Mouse (Mus musculus): ENCODE measurements at regions not wholly inside any gene's neighbourhood (a gene's known extent, or its start where the extent isn't known, plus 50 kb on each side); places are given as distances from the start of the nearest gene placed in this dataset.

DNA sequence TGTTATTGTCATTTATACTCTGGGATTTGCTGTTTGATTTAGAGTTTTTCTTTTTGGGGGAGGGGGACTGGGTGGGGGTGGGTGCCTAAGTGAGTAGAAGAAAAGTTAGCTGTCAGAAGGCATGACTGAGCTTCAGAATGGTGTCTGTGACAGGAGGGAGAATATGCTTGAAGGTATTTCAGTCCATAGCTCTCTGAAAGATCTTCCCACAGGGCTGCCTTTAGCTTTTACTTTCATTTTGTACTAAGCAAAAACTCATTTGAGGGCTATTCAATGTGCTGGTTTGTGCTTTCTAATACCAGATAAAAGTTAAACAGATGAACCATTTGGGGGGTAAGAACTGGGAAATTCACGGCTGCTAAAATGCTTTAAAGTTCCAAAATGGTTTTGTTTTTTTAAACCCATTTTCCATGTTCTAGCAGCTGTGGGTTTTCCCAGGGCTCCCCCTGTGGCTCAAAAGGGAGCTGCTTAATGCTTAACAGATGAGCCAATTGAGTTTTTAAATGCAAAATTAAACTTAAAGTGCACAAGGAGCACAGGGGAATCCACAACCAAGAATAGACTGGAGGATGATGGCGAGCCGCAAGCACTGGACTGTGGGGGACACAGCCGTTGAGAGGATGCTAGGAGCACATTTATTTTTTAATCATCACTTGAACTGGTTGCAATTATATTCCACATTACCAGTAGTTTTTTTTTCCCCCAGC lies 538.5 kb upstream of the Zic4 start:
- DNase-seq (ENCODE audit: low spot score in 2 of 2), result no peak

GRCm38 (mm10) chr9:90827474-90827873 lies 534.7 kb upstream of the Zic4 start:
- no peak for DNase-seq (ENCODE audit: low spot score in 2 of 2)

DNA sequence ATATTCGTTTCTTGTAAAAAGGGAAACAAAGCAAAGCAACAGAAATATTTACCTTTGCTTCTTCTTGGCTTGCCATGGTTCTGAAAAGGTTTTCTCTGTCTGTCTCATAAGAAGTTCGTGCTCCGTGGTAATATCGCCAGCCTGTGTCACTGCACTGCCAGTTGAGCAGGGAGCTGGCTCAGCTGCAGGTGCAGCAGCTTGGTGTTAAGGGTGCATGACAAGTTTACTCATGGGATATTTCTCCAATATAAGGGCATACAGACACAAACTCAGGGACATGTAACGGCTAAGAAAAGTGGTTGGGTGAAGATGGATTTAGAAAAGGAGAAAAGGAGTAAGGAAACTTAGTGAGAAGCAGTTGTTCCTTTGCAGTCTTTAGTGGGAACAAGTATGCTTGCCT lies 533.5 kb upstream of the Zic4 start:
- no peak for DNase-seq (ENCODE audit: low spot score in 2 of 2)

- DNase-seq (ENCODE audit: low spot score in 2 of 2), result no peak
Observed at GRCm38 (mm10) chr9:90830704-90831103, 531.5 kb upstream of the Zic4 start.

GRCm38 (mm10) chr9:90833743-90834539 lies 528.3 kb upstream of the Zic4 start:
- no peak for DNase-seq (ENCODE audit: low spot score in 2 of 2)

- DNase-seq (ENCODE audit: low spot score in 2 of 2), result no peak
Observed at GRCm38 (mm10) chr9:90838184-90838926, 523.9 kb upstream of the Zic4 start.

DNA sequence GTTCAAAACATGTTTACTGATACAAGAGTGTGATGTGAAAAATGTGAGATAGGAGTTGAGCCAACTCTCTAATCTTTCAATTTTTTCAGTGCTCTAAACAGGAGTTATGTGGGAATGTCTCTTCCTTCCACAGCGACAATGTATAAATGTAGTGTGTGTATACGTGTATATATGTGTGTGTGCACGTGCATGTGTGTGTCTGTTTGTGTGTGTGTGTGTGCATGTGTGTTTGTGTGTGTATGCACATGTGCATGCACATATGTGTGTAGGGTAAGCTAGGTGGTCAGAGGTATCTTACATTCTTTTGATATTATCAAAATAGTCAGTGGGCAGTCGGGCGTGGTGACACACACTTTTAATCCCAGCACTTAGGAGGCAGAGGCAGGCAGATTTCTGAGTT lies 511.2 kb upstream of the Zic4 start:
- no peak for DNase-seq (ENCODE audit: low spot score in 2 of 2)

DNA sequence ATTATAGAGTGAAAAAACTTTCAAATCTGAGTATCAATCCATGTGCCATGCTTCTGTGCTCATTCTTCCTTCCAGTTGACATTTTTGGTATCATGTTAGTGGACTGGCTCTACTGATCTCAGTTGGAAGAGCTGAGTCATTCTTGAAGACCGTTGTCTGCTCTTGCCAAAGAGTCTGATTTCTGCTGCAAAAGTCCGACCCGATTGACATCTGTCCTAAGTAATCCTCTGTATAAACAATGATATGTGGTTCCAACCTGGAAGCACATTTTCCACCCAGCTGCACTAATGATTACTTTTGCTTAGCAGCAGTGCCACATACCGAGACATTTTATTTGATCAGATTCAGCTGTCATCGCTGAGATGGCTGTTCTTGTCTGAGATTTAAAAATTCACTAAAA lies 490.6 kb upstream of the Zic4 start:
- no peak for DNase-seq (ENCODE audit: low spot score in 2 of 2)

DNA sequence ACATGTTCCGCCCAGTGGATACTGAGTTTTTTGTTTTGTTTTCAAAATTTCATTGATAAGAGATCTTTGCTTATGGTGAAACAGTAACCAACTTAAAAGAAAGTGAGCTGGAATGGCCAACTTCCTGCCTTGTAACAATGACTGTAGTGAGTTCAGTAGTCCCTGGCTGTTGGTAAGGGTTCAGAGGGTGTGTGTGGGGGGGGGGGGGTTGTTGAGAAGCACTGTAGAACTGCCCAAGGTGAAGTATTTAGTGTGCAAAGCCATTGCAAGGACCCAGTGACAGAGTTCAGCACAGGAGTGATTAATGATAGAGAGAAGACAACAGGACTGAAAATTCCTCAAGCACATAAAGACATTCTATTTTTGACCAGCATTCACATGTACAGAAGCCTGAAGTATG lies 477.7 kb upstream of the Zic4 start:
- no peak for DNase-seq (ENCODE audit: low spot score in 2 of 2)

DNA sequence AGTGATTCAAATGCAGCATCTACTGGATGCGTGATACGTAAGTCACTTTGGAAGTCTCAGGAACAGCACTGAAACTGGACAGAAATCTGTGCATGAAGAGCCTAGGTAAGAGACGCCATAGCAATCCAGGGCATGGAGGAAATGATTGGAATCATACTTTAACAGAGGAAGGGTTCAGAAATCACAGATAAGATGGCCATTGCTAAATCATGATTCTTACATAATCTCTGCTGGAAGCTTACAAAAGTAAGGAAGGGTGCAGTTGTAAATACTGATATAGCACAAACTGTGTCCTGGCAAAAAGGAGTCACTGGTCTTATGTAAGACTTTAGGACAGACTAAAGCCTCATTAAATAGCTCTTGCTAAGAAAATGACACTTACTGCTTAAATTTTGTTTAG lies 474.8 kb upstream of the Zic4 start:
- no peak for DNase-seq (ENCODE audit: low spot score in 2 of 2)

DNA sequence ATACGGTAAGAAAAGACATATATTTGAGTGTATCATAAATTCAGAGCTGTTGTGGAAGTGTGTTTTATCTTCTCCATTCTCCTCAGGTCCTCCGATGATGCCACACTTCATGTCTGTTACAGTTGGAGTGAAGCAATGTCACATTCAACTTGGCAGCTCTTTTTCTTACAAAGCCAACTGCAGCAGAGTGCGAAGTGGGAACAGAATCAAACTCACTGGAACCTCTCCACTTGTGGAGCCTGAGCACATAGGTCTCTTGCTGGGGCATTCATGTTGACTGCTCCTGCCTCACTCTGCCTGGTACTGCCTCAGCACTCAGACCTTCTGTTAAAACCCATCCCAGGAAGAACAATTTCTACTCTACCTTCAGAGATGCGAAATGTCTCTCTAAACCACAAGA lies 471.4 kb upstream of the Zic4 start:
- DNase-seq (ENCODE audit: low spot score in 2 of 2), result no peak

GRCm38 (mm10) chr9:90892816-90893215 lies 469.4 kb upstream of the Zic4 start:
- no peak for DNase-seq (ENCODE audit: low spot score in 2 of 2)

DNA sequence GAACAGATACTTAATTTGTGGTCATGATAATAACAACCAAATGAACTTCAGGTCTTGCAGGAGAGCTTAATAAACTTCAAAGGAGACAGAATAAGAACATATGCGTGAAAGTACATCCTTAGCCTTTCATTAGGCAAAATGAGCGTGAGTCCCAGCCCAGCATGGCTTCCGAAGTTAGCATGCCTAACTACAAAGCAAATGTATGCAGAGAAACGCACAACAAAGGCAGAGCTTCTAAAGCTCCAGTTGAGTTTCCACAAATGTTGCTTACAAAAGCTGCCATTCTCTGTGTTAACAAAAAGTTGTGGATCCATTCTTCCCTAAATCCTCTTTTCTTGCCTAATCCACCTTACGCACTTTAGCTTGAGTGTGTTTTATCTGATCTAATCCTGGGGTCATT lies 458.7 kb upstream of the Zic4 start:
- no peak for DNase-seq (ENCODE audit: low spot score in 2 of 2)

GRCm38 (mm10) chr9:90906106-90906505 lies 456.1 kb upstream of the Zic4 start:
- no peak for DNase-seq (ENCODE audit: low spot score in 2 of 2)

GRCm38 (mm10) chr9:90906684-90907083 lies 455.5 kb upstream of the Zic4 start:
- DNase-seq (ENCODE audit: low spot score in 2 of 2), result no peak

DNA sequence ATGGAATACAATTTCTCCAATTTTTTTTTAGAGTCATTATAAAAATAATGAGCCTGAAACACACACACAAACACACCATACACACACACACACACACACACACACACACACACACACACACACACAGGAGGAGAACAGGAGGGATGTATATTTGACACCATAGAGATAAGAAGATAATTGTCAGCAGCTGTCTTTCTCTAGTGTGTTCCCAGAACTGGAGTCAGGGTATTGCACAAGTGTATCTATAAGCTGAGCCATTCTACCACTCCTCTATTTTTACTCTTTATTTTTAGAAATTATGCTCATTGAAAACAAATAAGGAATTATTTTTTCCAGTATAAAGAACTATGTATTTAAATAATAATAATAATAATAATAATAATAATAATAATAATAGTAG lies 407.6 kb upstream of the Zic4 start:
- no peak for DNase-seq (ENCODE audit: low spot score in 2 of 2)

DNA sequence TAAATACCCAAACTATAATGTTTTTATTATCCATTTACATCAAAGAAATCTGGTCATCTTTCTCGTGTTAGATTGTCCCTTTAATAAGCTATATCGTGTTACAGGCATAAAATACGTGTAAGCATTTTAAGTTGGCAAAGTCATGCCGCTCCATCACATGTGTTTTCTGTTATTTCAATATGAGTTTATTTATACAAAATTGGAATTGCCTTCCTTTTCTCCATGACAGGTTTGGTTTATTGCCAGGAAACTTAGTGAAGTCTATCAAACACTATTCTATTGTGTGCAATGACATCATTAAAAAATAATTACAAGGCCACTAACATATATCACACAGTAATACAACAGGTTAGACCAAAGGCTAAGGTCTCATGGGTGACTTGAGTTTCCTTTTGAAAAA lies 400.8 kb upstream of the Zic4 start:
- DNase-seq (ENCODE audit: low spot score in 2 of 2), result no peak

- no peak for DNase-seq (ENCODE audit: low spot score in 2 of 2)
Observed at GRCm38 (mm10) chr9:90964043-90964442, 398.2 kb upstream of the Zic4 start.

GRCm38 (mm10) chr9:90978730-90979129 lies 383.5 kb upstream of the Zic4 start:
- DNase-seq (ENCODE audit: low spot score in 2 of 2), result no peak

DNA sequence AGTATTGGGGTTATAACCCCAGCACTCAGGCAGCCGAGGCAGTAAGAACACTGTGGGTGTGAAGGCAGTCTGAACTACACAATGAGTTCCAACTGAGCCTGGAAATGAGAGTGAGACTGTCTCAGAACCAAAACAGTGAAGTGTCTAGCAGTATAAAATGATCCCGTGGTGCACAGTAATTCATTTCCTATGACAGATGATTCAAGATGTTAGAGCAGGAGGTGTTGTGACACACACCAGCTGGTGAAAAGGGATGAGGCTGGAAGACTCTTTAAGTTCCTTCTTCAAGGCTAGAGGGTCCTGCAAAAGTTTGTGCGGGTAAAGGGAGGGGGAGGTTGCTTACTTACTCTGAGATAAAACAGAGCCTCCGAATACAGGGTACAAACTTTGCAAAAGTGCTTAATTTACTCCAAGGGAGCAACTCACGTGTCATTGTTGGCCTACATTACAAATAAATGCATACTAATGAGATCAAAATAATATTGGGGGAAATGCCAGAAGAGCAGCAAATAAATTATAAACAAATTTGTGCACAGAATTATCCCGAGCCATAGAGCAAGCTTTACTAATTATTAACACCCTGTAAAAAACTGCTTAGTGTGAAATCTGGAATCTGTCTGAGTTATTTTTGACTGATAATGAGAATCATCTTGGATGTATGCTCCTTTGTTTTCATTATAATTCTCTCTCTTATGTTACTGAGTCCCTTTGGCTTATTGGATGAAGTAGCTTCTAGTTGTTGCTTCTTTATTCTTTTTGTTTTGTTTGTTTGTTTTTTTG lies 382.0 kb upstream of the Zic4 start:
- DNase-seq (ENCODE audit: low spot score in 2 of 2), result peak; percentile 28 to 74

DNA sequence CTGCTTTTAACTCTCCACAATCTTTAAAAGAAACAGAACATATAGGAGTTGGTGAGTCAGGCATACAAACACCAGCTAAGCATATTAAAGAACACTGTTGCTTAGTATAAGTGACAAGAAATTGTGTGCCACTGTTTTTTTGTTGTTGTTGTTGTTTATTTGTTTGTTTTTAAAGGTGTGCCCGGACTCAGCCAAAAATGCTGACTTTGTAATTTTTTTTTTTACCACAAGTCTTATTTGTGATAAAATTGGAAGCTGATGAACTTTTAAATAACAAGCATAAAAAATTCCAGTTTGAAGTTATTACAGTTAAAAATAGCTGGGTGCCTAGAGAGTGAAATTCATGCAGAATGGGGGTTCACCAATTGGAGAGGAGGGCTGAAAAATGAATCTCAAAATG lies 363.0 kb upstream of the Zic4 start:
- no peak for DNase-seq (ENCODE audit: low spot score in 2 of 2)

Data from layer of hippocampus, adult 18-20 months (tissue).